Mouse (Mus musculus) cerebellum, postnatal 14 days (tissue): ENCODE measurements around the gene Adamts9.

ENCODE experiments used
- DNase-seq, 2 experiments: peaks; one replicate each; pipeline ENCODE4 v3.0.0; 2021; ENCODE audit warnings: mixed read lengths in 2 of 2

Gene Adamts9

DNA sequence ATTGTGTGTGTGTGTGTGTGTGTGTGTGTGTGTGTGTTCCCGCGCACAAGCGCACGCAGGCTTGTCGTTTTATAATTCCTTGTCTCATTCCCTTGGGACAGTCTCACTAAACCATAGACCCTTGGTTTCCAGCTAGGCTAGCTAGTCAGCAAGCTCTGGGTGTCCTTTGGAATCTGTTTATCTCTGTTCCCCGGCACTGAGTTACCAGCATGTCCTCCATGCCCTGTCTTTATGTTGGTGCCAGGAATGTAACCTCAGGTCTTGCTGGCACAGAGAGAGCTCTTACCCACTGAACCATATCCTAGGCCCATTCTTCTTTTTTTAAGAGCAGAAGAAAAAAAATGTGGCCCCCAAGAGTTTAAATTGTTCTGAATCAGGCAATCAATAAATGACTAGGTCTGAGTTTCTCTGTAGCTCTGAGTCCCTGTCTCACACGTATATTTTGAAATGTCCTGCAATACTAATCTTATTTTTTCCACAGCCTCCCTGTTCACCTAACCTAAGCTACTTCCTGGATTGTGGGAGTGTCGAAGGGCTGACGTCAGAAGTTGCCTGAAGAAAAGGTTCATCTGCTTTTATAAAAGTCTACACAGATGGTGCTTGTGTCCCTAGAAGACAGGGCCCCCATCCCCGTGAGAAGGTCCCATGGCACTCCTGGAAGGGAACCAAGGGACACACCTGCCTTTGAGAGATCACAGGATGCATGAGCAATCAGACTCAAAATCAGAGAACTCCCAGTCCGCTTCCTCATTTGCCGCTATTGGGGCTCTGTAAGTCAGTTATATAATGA, 84.4 kb downstream of the Adamts9 start:
- no peak for DNase-seq

DNA sequence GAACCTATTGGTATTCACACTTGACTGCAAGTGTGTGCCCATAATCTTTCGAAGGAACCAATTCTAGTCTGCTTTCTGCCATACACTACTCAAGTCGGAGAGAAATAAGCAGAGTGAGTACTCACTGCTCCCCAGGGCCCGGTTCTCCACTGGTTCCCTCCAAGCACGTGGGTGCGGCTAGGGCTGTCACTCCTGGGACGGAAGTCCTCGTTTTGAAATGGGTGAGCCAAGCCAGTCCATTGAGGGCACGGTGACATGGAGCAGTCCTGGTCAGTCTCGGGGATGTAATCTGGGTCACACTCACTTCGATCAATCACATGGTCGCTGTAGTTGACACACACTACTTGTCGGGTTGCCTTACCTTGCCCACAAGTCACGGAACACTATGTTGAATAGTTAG, 85.5 kb downstream of the Adamts9 start:
- no peak for DNase-seq

DNA sequence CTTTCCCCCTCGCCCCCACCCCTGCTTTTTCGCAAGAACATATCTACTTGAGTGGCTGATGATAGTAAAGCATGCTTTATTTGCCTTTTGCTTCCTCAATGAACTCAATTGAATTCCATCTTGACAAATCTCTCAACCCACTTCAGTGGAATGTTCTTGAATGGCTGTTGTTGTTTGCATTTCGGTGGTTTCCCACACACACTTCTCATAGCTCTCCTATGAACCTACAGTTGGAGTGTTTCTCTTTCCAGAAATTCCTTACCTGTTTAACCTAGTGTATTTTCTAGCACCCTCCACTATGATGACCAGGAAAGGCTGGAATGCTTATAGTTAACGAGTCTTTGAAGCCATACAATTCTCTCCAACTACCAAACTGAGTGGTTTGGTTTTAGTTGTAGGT, 88.4 kb downstream of the Adamts9 start:
- no peak for DNase-seq

- DNase-seq: peak; percentile 39 to 41
Observed at GRCm38 (mm10) chr6:92850250-92850649, 93.0 kb downstream of the Adamts9 start.

- DNase-seq: peak; percentile 33
Observed at GRCm38 (mm10) chr6:92849208-92849607, 94.1 kb downstream of the Adamts9 start.

GRCm38 (mm10) chr6:92846614-92847013, 96.7 kb downstream of the Adamts9 start:
- no peak for DNase-seq

- DNase-seq: no peak
Observed at GRCm38 (mm10) chr6:92845898-92846297, 97.4 kb downstream of the Adamts9 start.

DNA sequence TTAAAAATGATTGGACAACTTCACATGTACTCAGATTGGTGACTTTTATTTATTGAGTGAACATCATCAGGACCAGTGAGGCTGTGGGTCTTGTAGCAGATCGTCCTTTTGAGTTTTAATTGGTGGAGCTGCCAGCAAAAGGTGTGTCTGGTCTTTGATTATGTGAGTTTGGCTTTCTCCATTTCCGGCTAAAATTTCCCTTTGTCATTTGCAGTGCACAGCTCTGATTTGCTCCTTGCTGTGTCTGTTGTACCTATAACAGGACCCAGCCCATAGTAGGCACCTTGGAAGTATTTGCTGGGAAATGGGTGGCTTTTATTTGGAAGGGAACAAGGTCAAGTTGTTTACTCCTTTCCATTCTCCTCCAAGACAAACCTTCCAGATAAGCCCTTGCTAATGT, 99.8 kb downstream of the Adamts9 start:
- DNase-seq: no peak

GRCm38 (mm10) chr6:92842000-92842399, 101.3 kb downstream of the Adamts9 start:
- no peak for DNase-seq

- no peak for DNase-seq
Observed at GRCm38 (mm10) chr6:92831106-92831505, 112.2 kb downstream of the Adamts9 start.

DNA sequence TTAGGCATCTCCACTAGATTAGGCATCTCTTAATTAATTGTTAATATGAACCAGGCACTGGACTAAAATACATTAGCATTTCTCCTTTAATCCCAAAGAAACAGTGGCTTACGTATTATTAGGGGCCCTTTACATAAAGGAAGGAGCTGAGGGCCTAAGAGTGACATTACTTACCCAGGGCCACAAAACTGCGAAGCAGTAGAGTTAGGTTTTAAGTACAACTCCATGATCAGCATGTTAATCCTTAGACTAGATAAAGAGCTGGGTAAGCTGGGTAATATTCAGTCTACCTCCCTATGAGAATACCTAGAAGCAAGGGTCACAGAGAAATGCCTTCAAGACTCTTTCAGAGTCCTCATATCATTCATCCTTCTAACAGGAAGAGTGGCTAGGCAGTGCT, 114.1 kb downstream of the Adamts9 start:
- DNase-seq: no peak

DNA sequence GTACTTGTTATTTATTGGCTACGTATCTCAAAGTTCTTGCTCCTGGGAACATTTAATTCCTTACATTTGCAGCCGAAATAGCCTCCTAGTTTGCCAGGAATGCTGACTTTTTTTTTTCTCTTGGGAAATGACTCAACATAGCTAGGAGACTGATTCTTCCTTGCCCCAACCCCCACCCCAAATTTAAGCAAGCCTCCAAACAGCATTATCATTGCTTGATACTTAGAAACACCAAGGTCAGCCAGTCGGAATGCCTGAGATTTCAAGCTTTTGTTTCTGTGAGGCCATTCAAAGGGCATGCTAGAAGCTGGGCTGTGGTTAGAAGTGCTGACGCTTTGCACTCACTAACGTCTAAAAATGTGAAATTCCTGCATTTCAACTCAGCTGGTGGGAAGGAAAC, 115.9 kb downstream of the Adamts9 start:
- no peak for DNase-seq

GRCm38 (mm10) chr6:92826561-92826960, 116.7 kb downstream of the Adamts9 start:
- no peak for DNase-seq

- no peak for DNase-seq
Observed at GRCm38 (mm10) chr6:92823991-92824390, 119.3 kb downstream of the Adamts9 start.

- DNase-seq: no peak
Observed at GRCm38 (mm10) chr6:92822006-92822405, 121.3 kb downstream of the Adamts9 start.

GRCm38 (mm10) chr6:92821606-92822005, 121.7 kb downstream of the Adamts9 start:
- DNase-seq: no peak

DNA sequence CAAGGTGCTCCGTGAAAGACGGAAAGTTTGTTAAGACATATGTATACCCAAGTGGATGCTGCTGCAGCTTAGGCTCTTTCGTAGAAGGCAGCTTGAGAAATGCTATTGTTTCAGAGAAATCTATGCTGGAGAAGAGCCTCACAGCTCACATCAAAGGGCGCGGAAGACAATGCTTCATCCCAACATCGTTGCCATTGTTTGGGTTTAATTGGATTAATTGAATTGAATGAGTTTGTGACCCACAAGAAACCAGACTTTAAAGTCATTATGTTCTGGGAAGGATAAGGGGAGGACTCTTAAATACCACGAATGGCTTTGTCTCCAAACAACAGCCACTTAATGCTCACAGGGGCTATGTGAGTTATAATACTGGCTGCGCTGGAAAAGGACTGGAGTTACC, 125.6 kb downstream of the Adamts9 start:
- DNase-seq: no peak

DNA sequence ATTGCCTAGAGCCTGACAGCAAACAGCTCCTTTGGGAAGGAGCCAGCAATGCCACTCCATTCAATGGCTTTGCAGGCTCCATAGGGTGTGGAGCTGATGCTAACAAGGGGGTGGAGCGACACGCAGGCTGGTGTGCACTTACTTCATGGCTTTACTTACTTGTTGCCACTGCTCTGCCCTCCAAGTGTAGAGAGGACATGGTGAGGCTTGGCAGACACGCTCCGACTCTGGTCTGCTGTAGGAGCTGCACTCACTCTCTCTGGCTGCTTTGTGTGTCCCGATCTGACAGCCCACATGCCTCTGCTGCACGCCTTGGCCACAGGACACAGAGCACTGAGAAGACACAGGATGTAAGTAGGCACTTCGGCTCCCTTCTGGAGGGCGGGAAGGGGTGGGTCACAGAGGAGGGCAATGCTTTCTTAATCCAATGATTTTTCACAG, 127.0 kb downstream of the Adamts9 start, which contains the start of gene A730049H05Rik:
Gene A730049H05Rik, plus strand, starts transcription at position 168 of the 441 bp plus-strand sequence.
- DNase-seq: peak in 1 of 2 experiments; percentile 7

DNA sequence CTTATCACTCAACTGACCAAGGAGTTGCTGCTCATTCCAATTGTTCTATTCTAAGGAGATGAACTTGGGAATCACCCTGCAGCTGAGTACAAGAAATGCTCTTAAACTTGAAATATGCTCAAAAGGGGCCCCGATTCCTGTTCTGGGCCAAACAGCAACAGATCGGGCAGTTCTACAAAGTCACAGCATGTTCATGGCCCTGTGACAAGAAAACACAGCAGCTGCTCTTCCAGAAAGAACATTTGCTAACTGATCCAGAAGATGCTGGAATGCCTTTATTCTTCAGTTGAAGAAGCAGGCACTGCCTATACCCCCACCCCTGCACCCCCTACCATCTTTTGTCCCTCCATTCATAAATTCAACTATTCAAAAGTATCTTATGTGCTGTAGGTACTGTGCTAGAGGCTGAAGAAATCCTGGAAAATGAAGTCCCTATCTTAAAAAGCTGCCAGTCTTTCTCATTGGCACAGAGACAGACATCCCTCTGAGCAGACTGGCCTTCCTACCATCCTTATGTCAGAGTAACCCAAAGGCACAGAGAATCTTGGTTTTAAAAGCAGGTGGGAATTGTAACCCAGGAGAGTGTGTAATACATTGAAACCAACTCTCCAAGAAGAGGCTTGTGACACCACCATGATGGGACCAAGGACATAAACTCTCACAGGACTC, 130.5 kb downstream of the Adamts9 start:
- peak; percentile 85 for DNase-seq

DNA sequence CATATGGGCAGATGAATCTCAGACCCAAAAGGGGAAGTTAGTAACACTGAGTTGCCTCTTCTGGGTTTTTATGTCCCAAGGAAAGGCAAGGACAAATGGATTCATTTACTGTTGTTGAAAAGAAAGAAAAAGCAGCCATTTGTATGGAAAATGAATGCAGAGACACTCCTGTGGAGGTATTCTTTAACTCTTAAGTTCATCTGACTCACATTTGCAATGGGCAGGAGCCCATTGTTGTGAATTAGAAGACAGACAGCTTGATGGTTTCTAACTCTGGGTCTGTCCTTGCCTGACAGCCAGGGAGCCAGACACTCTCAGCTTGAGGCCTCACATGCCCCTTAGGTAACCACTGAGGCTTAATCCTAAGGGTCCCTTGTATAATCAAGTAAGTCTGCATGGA, 131.7 kb downstream of the Adamts9 start:
- DNase-seq: no peak

GRCm38 (mm10) chr6:92810628-92811027, 132.7 kb downstream of the Adamts9 start:
- DNase-seq: no peak

DNA sequence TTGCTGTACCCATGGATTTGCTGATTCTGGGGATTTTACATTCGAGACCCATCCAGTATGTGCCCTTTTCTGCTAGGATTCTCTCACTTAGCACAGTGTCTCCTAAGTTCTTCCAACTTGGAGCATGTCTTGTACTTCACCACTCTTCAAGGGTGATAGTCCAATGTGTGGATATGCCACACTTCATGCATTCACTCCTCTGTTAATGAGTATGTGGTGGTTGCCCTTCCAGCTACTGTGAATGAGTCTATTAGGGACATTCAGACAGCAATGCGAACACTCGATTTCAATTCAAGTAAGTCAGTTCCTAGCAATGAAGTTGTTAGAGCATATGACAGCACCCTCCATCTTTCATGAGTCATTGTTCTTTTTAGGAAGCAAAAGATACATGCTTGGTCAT, 133.5 kb downstream of the Adamts9 start:
- no peak for DNase-seq

DNA sequence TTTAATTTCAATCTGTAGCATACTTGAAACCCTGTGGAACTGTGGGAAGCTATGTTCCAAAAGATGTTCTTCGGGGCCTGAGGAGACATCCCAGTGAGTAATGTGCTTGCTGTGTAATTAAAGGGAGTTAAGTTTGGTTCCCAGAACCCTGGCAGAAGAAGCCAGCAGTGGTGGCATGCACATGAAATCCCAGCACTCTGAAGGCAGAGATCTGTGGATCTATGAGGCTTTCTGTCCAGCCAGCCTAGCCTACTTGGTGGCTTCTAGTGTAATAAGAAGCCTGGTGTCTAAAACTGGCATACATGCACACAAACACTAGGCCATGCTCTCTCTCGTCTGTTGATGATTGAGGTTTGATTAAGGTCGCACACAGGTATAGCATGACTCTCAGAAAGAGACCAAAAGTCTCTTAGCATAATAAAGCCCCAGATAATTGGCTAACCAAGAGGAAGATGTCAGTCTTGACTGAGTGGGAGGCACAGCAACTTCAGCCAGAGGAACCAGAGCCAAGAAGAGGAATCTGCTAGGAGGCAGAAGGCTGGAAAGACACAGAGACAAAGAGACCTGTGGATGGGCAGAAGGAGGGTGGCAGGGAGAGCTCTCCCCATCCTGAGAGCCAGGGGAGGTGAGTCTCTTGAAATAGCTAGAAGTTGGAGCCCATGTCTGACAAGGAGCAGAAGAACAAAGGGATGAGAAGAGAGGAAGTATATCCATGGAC, 138.9 kb downstream of the Adamts9 start:
- DNase-seq: no peak

- peak; percentile 35 to 36 for DNase-seq
Observed at GRCm38 (mm10) chr6:92803213-92803612, 140.1 kb downstream of the Adamts9 start.
